Mouse (Mus musculus) MEL (cell line): ENCODE results near the gene Ddx3y. TPM values are rescaled to one million over a fixed set of nuclear protein-coding genes. Genes with fewer than 3 reads are reported as not detected.

Experiments
- DNase-seq: peaks from one replicate; pipeline ENCODE4 v3.0.0; 2011; ENCODE audit warnings: low read depth, low spot score
- H3K27ac ChIP-seq: 2 replicates; pipeline ENCODE4 v1.5.1; 2012; ENCODE audit warnings: low read depth, mild to moderate bottlenecking, control low read depth, low read length, moderate library complexity; ENCODE audit not compliant: control insufficient read depth
- H3K27me3 ChIP-seq, 2 experiments: fragments of 150-350 bp in 1 of 2; sonication (generic) in 1 of 2; 2 replicates each; pipeline ENCODE4 v1.6.1; 2012; ENCODE audit warnings: low read length in 2 of 2, mild to moderate bottlenecking in 2 of 2, improper control_type of control experiment in 1 of 2, moderate library complexity in 1 of 2; ENCODE audit not compliant: insufficient read depth in 2 of 2, control insufficient read depth in 1 of 2
- H3K36me3 ChIP-seq, 2 experiments: 2 replicates each; pipeline ENCODE4 v1.6.1; 2012 to 2014; ENCODE audit warnings: low read length in 2 of 2, improper control_type of control experiment in 1 of 2, inconsistent platforms in 1 of 2, mild to moderate bottlenecking in 1 of 2; ENCODE audit not compliant: insufficient read depth in 2 of 2, control insufficient read depth in 1 of 2
- H3K4me1 ChIP-seq, 2 experiments: fragments of 150-350 bp in 1 of 2; sonication (generic) in 1 of 2; 2 replicates each; pipeline ENCODE4 v1.6.1; 2012; ENCODE audit warnings: low read length in 2 of 2, improper control_type of control experiment in 1 of 2, mild to moderate bottlenecking in 1 of 2; ENCODE audit not compliant: insufficient read depth in 2 of 2, control insufficient read depth in 1 of 2
- H3K4me3 ChIP-seq, 2 experiments: fragments of 150-350 bp in 1 of 2; sonication (generic) in 1 of 2; 2 replicates each; pipeline ENCODE4 v1.5.1; 2012; ENCODE audit warnings: low read depth in 2 of 2, low read length in 2 of 2, mild to moderate bottlenecking in 2 of 2, moderate library complexity in 2 of 2, control low read depth in 1 of 2, improper control_type of control experiment in 1 of 2; ENCODE audit not compliant: control insufficient read depth in 1 of 2, insufficient read depth in 1 of 2
- H3K79me2 ChIP-seq: 2 replicates; pipeline ENCODE4 v1.6.1; 2012; ENCODE audit warnings: mild to moderate bottlenecking, low read length, moderate library complexity; ENCODE audit not compliant: control insufficient read depth, poor library complexity, insufficient read depth
- H3K9ac ChIP-seq: 2 replicates; pipeline ENCODE4 v1.6.1; 2012; ENCODE audit warnings: low read depth, mild to moderate bottlenecking, control low read depth, low read length, moderate library complexity; ENCODE audit not compliant: control insufficient read depth, poor library complexity, severe bottlenecking
- H3K9me3 ChIP-seq: fragments of 150-350 bp; sonication (generic); replicated peaks from 2 replicates; pipeline ENCODE4 v1.6.1; 2012; ENCODE audit warnings: mild to moderate bottlenecking, low read length, improper control_type of control experiment, moderate library complexity; ENCODE audit not compliant: insufficient read depth
- BHLHE40 ChIP-seq: IDR thresholded peaks from 2 replicates; pipeline ENCODE4 v1.6.1; 2012; ENCODE audit warnings: low read depth, mild to moderate bottlenecking, inconsistent platforms, low read length, improper control_type of control experiment, borderline replicate concordance
- CTCF ChIP-seq, 3 experiments: IDR thresholded peaks in 2 of 3; conservative IDR thresholded peaks in 1 of 3; 2 replicates each; pipeline ENCODE4 v1.5.1; 2011 to 2012; ENCODE audit warnings: low read length in 3 of 3, low read depth in 2 of 3, mild to moderate bottlenecking in 2 of 3, improper control_type of control experiment in 1 of 3, inconsistent platforms in 1 of 3, mixed read lengths in 1 of 3, moderate library complexity in 1 of 3; ENCODE audit not compliant: control insufficient read depth in 1 of 3, insufficient read depth in 1 of 3, poor library complexity in 1 of 3, severe bottlenecking in 1 of 3
- ETS1 ChIP-seq: IDR thresholded peaks from 2 replicates; pipeline ENCODE4 v1.6.1; 2012; ENCODE audit warnings: low read depth, mild to moderate bottlenecking, inconsistent platforms, low read length, improper control_type of control experiment, moderate library complexity
- HCFC1 ChIP-seq: IDR thresholded peaks from 2 replicates; pipeline ENCODE4 v1.6.1; 2012; ENCODE audit warnings: low read depth, mild to moderate bottlenecking, inconsistent platforms, low read length, improper control_type of control experiment, moderate library complexity
- KAT2A ChIP-seq: conservative IDR thresholded peaks from 2 replicates; pipeline ENCODE4 v1.6.1; 2012; ENCODE audit warnings: low read depth, low read length, improper control_type of control experiment, inconsistent platforms
- MAX ChIP-seq: IDR thresholded peaks from 2 replicates; pipeline ENCODE4 v1.6.1; 2011; ENCODE audit warnings: low read length, improper control_type of control experiment
- MXI1 ChIP-seq: IDR thresholded peaks from 2 replicates; pipeline ENCODE4 v1.6.1; 2011; ENCODE audit warnings: mild to moderate bottlenecking, low read depth, low read length, improper control_type of control experiment
- MYB ChIP-seq: IDR thresholded peaks from 2 replicates; pipeline ENCODE4 v1.6.1; 2011; ENCODE audit warnings: mild to moderate bottlenecking, low read depth, low read length, improper control_type of control experiment
- POLR2AphosphoS5 ChIP-seq: IDR thresholded peaks from 2 replicates; pipeline ENCODE4 v1.6.1; 2012; ENCODE audit warnings: low read depth, borderline replicate concordance, mild to moderate bottlenecking, inconsistent platforms, low read length, moderate library complexity, mixed read lengths
- RAD21 ChIP-seq: IDR thresholded peaks from 2 replicates; pipeline ENCODE4 v1.6.1; 2011; ENCODE audit warnings: mild to moderate bottlenecking, low read depth, low read length, improper control_type of control experiment
- SMC3 ChIP-seq: IDR thresholded peaks from 2 replicates; pipeline ENCODE4 v1.6.1; 2011; ENCODE audit warnings: low read depth, low read length, improper control_type of control experiment
- TAL1 ChIP-seq: IDR thresholded peaks from 2 replicates; pipeline ENCODE4 v1.6.1; 2012; ENCODE audit warnings: mild to moderate bottlenecking, inconsistent platforms, low read length, moderate library complexity, mixed read lengths
- TBP ChIP-seq: IDR thresholded peaks from 2 replicates; pipeline ENCODE4 v1.8.0; 2011; ENCODE audit warnings: low read depth, low read length, improper control_type of control experiment
- TCF12 ChIP-seq: IDR thresholded peaks from 2 replicates; pipeline ENCODE4 v1.6.1; 2014; ENCODE audit warnings: low read depth, mild to moderate bottlenecking, inconsistent platforms, low read length, improper control_type of control experiment, moderate library complexity
- USF2 ChIP-seq, 2 experiments: IDR thresholded peaks; 2 replicates each; pipeline ENCODE4 v1.6.1; 2011 to 2012; ENCODE audit warnings: improper control_type of control experiment in 2 of 2, low read length in 2 of 2, borderline replicate concordance in 1 of 2, inconsistent platforms in 1 of 2, low read depth in 1 of 2, mild to moderate bottlenecking in 1 of 2; ENCODE audit not compliant: insufficient read depth in 1 of 2
- ZMIZ1 ChIP-seq: IDR thresholded peaks from 2 replicates; pipeline ENCODE4 v1.6.1; 2012; ENCODE audit warnings: low read depth, mild to moderate bottlenecking, inconsistent platforms, low read length, improper control_type of control experiment, moderate library complexity
- polyA plus RNA-seq, 2 experiments: library from polyadenylated mRNA; stranded (reverse) in 1 of 2; unstranded in 1 of 2; fragments of >175 nt in 1 of 2; fragments of >200 nt in 1 of 2; gene quantifications; 2 replicates each; pipeline versions ENCODE4 v1.2.1 to v1.2.4; 2012; ENCODE audit warnings: low replicate concordance in 2 of 2, low read depth in 1 of 2; ENCODE audit not compliant: insufficient read length in 2 of 2, insufficient read depth in 1 of 2, missing spikeins in 1 of 2
- total RNA-seq: library from RNA; depleted of rRNA; stranded (reverse); fragments of 300-350 nt; gene quantifications from 2 replicates; pipeline ENCODE4 v1.2.3, GENCODE M21; 2012; rRNA removed

Ddx3y gene
- total and polyA plus RNA-seq, 3 experiments = 26.6 to 48.5 TPM; not detected in 1

GRCm38 (mm10) chrY:1220001-1220400, 66.4 kb downstream of the Ddx3y start:
- peak; percentile 45 for DNase-seq
- H3K27me3 ChIP-seq = no peaks in the 10 kb centered on the region
- no peaks in the 10 kb centered on the region for H3K9me3 ChIP-seq
- peaks cover 2 to 30% of the 10 kb centered on the region in 2 experiments for H3K36me3 ChIP-seq
- no peak overlapping the region for H3K27ac ChIP-seq
- peaks cover 2% of the 10 kb centered on the region; the same call in 1 of the 2 replicates for H3K79me2 ChIP-seq
- TF ChIP-seq POLR2AphosphoS5 = no peak
- TF ChIP-seq TCF12 = no peak
- no peak for TF ChIP-seq MAX
- no peak for TF ChIP-seq KAT2A
- TF ChIP-seq TAL1 = no peak
- TF ChIP-seq ZMIZ1 = no peak
- TF ChIP-seq CTCF (IDR thresholded peaks at IDR 0.05 in 2 of 3, conservative IDR thresholded peaks at IDR 0.05 in 1 of 3; ENCODE audit: control insufficient read depth in 1 of 3, insufficient read depth in 1 of 3, low read depth in 2 of 3, low read length in 3 of 3, poor library complexity in 1 of 3, severe bottlenecking in 1 of 3) = no peak
- no peak for TF ChIP-seq ETS1
- no peak for TF ChIP-seq SMC3
- no peak for TF ChIP-seq USF2 (IDR thresholded peaks at IDR 0.05; ENCODE audit: borderline replicate concordance in 1 of 2, insufficient read depth in 1 of 2, low read depth in 1 of 2, low read length in 2 of 2)
- no peak for TF ChIP-seq BHLHE40
- no peak for TF ChIP-seq TBP
- no peak for TF ChIP-seq MYB
- TF ChIP-seq MXI1 = no peak
- no peak for TF ChIP-seq HCFC1
- no peak for TF ChIP-seq RAD21
- H3K4me1 ChIP-seq = peaks cover 0 to under 1% of the 10 kb centered on the region in 2 experiments; a peak in 1 of 4 replicates
- H3K9ac ChIP-seq = no peak overlapping the region
- H3K4me3 ChIP-seq = no peak overlapping the region

Other genes starting within 250 kb of the Ddx3y start
- 21.4 and 24.4 TPM in 2 replicates for gene Uty, start 40.9 kb downstream of the Ddx3y start, total RNA-seq
- 100 to 1,000 TPM in 1 of 2 experiments, 1 to 10 TPM in 1; 7.4 to 115 TPM for gene Uty, start 40.9 kb downstream of the Ddx3y start, polyA plus RNA-seq
- not detected in 2 replicates for gene Usp9y, start 173.2 kb upstream of the Ddx3y start, total RNA-seq
- gene Usp9y, start 173.2 kb upstream of the Ddx3y start, polyA plus RNA-seq = not detected